Mouse (Mus musculus) kidney, postnatal 25 days (tissue): Measurements from ENCODE around the gene Gm20388.

ENCODE experiments used
- DNase-seq, 2 experiments: peaks; one replicate each; pipeline ENCODE4 v3.0.0; 2021; ENCODE audit warnings: mixed read lengths in 2 of 2

Gene Gm20388

DNA sequence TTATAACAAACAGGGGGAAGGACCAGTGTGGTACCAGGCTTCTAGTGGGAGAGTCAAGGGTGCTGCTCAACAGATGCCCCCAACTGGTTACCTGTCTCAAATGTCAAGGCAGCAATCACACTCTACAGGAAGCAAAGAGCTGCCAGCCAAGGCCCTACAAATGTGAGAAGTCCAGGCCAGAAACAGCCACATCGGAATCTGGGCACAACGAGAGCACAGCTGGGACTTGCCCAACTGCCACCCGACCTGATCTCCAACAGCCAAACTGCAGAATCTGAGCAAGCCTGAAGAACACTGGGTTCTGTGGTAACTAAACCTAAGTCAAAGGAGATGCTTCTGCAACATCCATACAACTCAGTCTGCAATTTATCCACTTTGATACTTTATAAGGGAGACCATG is 4015.0 kb downstream of the Gm20388 start:
- no peak for DNase-seq

DNA sequence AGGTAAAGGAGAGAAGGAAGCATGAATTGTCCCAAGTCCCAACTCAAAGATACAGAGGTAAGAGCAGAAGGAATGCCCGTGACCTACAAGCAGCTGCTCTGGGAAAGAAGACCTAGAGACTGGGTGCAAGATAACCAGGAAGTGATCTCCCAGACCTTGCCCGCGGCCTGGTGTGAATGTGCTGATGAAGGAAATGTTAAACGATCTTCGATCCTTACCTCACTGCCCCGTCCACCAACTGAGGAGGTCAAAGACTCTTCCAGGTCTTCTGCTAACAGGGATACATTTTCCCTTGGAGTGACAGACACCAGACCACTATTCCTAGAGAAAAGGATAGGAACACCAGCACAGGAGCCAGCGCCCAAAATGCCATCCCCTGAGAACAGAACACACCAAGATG is 4018.4 kb downstream of the Gm20388 start:
- DNase-seq = no peak

DNA sequence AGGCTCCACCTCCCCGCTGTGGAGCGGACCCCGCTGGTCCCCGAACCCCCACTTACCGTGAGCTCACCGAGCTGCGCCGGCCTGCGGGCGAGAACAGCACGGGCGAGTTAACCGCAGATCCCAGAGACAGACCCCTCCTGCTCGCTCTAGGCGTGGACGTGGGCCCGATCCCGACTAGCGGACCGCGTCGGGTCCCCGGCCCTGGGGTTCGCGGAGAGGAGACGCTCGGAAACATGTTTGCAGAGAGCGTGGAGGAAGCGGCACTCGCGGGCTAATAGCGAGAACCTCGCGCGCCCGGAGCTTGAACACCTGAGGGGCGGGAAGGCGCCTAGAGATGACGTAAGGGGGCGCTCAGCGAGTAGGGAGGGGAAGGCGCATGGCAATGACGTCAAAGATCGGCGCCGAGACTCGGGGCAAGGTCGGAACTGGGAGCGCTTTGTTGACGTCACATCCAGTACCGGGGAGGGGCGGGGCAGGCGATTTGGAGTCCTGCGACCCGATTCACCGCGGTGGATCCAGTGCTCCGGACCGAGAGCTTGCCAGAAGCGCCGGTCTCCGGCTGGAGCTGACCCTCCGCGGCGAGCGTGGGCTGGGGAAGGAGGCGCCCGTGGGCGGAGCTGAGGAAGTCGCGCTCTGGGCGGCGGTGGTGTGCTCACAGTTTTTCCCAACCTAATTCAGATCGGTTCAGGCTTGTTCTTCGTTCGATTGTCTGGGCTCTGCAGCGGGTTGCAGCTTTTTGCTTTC is 4038.5 kb downstream of the Gm20388 start, which contains the start of gene Nup133:
Nup133 (minus strand) TSS at position 324 of the 744 bp plus-strand sequence.
- DNase-seq = peak; percentile 100

DNA sequence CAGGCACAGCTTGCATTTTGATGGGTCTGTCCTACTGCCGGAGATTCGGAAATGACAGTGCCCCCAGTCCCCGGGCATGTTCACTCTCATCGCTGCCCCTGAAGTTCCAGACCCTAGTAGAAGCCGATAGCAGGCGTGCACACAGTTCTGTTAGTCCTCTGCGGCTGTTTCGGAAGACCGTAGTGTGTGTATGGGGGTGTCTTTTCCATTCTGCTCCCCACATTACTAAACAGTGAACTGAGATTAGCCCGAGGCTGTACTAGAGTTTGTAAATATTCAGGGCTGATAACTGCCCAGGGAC is 4039.0 kb downstream of the Gm20388 start:
- no peak for DNase-seq

DNA sequence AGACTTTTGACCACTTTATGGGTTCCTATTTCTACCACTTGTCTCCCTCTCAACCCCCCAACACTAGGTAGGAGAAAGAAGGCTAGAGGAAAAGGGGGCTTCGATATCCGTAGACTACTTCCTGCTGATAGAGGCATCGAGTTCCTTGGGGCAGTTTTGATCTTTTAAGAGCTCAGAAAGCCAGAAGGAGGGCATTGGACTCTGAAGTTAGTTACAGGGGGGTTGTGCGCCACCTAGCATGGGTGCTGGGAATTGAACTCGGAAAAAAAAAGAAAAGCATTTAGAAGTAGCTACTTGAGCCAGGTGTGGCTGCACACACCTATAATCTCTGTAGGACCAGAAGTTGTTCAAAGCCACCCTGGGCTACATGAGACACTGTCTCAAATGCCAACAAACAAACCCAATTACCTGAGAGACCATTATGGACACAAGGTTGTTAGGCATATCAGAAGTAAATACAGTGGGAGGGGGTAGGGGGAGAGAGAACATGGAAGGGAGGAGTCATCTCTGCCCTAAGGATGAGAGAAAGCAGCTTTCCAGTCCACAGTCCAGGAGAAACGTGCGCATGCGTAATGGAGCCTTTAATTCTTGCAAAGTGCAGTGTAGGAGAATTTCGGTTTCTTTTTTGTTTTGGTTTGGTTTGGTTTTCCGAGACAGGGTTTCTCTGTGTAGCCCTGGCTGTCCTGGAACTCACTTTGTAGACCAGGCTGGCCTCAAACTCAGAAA is 4039.6 kb downstream of the Gm20388 start:
- DNase-seq = peak; percentile 70 to 73

DNA sequence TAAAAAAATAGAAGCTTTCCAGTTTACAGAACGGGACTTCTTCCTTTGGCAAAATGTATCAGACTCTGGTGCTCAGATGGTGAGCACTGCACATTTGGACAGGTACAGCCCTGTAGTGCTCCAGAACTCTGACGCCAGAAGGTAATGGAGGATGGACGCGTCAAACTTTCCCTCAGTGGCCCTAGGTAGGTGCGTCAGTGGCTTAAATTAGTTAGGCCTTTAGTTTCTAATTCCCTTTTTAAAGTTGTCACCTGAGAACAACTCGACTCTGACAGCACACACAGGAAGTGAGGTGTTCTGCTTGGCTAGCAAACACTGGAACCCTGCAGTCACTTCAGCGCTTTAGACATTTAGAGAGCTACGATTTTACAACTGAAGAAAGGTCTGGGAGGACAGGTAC is 4043.0 kb downstream of the Gm20388 start:
- no peak for DNase-seq

DNA sequence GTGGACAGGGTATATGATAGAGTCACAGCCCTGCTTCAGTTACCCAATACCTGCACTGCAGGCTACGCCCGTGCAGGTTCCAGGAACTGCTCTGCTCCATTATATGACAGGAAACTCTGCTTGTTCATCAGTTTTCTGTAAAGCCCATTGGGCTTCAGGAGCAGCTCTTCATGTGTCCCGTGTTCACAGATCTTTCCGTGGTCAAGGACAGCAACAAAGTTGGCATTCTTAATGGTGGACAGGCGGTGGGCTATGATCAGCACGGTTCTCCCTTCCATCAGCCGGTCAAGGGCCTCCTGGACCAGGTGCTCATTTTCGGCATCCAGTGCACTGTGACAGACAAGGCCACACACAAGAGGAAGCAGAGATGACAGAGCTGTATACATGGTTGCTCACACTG is 4043.6 kb downstream of the Gm20388 start:
- no peak for DNase-seq

DNA sequence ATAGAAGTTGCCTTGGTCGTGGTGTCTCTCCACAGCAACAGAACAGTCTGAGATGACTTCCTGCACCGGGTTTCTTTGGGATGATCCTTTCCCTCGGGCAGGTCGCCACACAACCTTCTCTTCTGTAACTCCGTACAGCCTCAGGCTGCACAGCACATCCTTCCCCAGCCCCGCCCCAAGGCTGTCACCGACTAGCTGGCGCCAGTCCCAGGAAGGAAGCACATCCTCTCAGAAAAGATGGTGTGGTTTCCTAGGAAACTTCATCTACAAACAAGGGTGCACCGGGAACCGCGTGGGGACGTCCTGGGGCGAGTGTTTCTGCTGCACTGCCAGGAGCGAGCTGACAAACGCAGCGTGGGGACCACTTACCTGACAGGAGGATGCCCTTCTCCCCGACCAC is 4047.5 kb downstream of the Gm20388 start:
- peak in 1 of 2 experiments; percentile 40 for DNase-seq

DNA sequence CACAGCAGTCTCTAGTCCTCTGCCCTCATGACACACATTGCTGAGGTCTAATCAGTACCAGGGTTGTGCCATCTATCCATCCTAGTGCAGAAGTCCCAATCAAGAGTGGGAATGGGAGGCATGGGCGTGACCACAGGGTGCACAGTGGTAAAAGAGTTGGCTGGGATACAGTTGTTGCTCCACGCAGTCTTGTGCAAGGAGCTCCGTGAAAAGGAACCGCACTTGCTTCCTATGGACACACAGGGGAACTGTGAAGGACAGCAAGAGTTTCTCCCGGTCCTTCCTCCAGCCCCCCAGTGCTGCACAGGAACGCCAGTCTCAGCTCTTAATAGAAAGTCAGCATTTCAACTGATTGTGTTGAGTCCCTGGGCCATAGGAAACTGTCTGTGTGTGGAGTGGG is 4048.8 kb downstream of the Gm20388 start:
- DNase-seq = peak in 1 of 2 experiments; percentile 29

DNA sequence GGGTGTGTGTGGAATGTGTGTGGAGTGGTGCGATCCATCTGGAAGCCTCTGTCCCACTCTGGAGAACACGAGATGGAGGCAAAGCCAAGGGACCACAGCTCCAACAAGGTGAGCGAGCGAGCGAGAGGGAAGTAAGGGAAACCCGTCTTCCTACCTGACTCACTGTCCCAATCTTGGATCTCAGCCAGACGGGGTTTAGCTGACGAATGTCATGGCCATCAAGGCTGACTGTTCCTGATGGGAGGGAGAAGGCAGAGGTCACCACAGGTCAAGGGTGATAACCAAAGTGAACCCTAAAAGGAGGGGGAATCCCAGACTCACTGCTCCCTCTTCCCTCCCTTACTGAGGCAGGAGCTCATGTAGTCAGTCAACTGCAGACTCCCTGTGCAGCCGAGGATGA is 4049.4 kb downstream of the Gm20388 start:
- peak in 1 of 2 experiments; percentile 36 for DNase-seq

DNA sequence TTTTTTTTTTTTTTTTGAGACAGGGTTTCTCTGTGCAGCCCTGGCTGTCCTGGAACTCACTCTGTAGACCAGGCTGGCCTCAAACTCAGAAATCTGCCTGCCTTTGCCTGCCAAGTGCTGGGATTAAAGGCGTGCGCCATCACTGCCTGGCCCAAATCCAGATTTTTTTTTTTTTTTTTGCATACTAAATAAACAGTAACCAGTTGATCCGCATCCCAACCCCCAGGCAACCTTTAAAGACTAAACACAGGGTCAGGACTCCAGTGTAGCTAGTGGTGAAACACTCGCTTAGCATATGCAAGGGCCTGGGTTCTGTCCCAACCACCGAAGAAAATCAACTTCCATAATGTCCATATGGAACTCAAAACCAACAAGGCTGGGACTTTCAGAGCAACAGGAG is 4049.9 kb downstream of the Gm20388 start:
- DNase-seq = peak in 1 of 2 experiments; percentile 18

DNA sequence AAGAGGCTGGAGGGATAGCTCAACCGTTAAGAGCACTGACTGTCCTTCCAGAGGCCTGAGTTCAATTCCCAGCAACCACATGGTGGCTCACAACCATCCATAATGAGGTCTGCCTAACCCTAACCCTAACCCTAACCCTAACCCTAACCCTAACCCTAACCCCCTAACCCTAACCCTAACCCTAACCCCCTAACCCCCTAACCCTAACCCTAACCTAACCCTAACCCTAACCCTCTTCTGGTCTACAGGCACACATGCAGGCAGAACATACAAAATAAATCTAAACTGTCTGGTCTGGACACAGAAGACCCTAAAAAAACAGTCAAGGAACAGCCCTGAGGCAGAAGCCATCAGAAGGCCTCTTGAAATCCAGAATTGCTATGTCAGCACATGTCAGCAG is 4050.7 kb downstream of the Gm20388 start:
- DNase-seq = no peak

DNA sequence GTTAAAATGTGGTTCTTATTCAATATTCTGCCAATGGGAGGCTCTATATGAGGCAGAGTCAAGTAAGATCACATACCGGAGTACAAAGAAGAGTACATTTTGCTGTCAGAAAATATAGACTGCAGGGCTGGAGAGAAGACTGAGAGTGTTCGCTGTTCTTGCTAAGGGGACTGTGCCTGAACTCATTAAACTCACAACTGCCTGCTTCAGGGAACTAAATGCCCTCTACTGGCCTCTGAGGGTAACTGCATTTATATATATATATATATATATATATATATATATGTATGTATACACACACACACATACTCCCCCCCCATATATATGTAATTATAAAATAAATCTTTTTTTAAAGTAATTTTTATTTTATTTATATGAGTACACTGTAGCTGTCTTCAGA is 4056.3 kb downstream of the Gm20388 start:
- DNase-seq = no peak

DNA sequence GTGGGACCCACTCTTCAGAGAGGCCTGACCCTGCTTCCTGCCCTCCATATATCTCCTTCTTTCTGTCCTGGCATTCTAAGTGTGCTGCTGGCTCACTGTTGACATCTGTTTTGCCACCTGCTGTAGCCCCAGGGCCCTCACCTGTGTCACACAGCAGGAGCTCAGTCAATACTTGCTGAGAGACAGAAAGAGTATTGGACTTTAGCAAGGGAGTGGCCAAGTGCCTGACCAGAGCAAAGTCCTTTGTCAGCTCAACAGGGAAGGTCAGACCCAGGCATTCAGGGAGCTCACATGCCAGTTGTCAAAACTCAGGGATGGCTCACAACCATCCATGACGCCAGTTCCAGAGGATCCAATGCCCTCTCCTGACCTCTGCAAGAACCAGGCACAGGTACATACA is 4062.9 kb downstream of the Gm20388 start:
- peak; percentile 39 to 63 for DNase-seq

DNA sequence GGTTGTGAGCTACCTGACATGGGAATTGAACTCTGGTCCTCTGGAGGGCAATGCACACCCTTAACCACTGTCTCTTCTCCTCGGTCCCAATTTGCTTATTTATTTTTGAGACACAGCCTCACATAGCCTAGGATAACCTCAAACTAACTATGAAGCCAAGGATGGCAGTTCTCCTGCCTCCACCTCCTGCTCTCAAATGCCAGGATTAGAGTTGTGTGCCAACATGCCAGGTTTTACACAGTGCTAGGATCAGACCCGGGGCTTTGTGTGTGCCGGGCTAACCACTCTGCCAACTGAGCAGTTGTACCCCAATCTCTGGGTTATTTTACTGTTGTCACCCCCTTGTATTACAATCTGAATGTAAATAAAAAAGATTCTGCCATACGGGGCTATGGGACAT is 4066.9 kb downstream of the Gm20388 start:
- no peak for DNase-seq

DNA sequence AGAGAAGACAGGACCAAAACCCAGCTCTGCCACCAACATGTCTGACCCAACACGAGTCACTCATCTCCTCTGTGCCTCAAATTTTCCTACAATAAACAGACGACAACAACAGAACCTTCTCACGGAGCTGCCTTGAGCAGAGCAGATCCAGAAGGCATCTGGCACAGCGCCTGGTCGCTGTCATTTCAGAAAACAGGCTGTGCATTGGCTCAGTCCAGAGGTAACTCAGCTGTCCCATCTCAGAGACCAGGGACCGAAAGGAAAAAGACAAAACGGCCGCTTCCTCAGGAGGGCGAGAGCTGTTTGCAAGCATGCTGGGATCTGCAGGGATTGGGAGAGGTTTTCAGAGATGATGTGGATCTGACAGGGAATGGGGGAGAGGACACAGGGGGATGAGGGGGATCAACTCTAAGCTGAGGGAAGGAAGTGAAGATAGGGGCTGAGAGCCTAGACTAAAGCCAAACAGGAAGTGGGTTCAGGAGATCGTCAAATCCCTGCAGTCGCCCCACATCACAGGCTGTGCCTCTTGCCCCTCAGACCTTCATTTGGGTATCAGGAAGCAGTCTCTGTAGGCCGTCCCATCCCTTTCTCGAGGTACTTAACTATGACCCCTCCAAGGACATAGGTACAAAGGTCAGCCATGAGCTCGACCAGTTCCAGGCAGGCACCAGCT is 4067.7 kb downstream of the Gm20388 start:
- DNase-seq = peak in 1 of 2 experiments; percentile 19

DNA sequence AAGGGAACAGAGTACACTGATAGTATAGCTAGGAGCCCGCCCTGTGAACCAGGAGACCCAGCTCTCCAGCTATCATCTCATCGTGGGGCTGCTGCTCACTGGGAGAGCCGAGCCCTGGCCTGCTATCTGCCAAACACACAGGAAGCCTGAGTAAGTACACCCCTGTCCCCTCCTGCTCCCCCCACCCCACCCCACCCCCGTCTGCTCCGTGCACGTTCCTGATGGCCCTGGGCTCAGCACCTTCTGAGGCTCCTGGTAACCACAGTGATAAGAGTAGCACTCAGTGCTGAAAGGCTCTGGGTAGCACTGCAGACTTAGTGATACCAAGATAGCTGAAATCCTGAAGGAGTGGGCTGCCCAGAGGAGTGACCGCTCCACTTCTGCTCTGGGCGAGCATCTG is 4068.3 kb downstream of the Gm20388 start:
- DNase-seq = no peak

DNA sequence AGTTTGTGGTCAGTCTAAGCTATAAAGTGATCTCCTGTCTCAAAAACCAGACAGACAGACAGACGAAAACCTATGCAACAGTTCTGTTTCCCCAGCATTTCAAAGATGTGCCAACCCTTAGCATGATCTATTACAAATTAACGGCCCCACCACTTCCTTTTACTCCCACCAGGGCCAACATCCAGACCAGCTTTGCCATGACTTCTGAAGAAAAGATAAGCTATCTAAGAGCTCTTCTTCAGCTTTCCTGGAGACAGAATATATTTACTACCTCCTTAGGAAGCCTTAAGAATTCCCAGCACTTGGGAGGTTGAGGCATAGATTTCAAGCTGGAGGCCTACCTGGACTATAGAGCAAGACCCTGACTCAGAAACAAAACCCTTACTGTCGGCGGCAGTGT is 4069.6 kb downstream of the Gm20388 start:
- no peak for DNase-seq

DNA sequence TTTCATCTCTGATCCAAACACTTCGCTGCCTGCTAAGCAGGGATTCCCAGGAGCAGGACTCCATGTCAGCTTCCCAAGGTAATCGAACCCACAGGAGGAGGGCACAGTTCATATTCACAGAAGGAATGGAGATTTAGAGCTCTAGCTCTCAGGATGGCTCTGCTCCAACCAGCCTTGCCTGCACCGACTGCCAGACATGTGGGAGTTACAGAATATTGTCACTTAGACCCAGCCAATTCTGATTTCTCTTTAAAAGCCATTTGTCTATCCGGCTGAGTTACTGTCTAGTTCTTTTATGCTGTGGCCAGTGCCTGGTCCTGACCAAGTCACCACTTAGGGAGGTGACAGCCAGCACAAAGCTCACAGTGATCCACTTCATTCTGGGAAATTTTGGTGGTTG is 4071.0 kb downstream of the Gm20388 start:
- DNase-seq = no peak

DNA sequence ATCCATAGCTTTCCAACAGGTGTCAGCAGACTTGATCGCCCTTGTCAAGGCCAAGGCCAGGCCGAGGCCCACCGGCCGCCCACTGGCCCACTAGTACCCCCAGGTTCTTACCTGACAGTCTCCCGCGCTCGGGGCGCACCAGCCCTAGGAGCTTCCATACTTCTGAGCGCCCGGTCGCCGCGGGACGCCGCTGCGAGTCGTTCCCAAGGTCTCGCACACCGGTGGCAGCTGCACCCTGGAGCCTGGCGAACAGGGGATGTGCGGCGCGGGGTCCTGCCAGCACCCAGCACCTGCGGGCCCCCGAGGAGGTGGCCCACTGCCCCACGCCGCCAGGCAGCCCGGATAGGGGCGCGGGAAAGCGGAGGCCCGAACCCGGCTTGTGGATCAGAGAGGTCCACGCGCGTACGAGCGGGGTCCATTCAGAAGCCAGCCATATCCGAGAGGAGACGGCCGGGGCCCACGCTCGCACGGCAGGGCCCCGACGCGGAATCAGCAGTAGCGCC is 4071.7 kb downstream of the Gm20388 start:
- DNase-seq = peak in 1 of 2 experiments; percentile 57

DNA sequence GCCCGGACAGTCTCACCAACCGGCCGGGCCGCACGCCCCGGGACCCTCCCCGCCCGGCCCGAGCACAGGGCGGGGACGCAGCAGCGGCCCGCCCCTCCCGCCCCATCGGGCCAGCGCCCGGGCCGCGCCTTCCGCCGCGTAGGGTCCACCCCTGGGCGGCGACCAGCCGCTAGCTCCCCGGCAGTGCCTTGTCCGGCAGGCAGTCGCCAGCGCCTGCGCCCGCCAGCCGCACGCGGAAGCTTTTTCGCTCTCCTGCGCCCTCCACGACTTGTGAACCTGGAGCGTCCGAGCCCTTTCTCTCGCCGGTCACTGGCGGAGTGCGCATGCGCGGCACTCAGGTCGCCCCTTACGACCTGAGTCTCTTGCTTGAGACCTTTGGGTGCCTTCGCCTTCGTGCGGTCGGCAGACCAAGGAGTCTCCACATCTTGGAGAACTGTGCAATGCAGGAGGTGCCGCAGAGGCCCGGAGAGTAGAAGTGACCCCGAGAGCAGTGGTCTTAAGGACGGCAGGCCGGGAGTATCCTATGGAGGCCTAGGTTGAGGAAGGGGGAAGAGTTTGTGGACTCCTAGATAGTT is 4072.3 kb downstream of the Gm20388 start, which contains the start of gene Abcb10:
Abcb10 (minus strand) TSS at position 297 of the 575 bp plus-strand sequence.
- peak; percentile 88 to 97 for DNase-seq

DNA sequence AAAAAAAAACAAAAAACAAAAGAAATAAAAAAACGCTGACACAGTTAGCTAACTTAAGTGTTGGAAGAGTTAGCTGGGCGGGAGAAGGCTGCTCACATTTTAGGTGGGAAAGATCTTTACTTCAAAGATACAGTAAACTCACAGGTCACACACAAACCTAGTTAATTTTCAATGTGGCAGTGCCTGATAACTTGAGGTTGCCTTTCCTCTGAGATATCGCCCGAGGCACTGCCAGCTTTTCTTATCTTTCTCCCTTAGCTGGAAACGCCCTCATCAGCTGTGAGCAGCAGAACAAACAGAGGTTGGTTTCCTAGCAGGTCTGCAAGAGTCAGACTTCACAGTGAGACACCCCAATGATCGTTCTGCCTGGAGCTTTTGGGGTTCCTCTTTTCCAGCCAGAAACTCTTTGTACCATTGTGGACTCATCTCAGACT is 4078.0 kb downstream of the Gm20388 start:
- DNase-seq = no peak

DNA sequence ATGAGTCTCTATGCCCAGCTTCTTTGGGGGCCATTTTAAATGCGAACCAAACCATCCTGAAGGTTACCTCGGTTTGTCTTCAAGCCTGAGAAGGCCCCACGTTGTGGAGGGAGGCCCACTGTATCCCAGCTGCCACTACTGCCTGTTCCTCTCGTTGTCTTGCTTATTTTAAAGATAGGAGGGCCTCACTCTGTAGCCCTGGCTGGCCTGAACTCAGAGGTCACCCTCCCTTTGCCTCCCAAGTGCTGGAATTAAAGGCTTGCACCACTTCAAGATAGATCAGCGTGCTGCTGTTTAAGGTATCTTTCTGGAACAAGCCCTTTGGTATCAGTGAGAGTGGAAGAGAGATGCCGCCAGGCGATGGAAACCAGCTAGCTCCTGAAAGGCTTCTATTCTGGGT is 4078.5 kb downstream of the Gm20388 start:
- no peak for DNase-seq
